Comparison of ENCODE assay signal across 17 mouse cellular contexts in the genomic region with DNA sequence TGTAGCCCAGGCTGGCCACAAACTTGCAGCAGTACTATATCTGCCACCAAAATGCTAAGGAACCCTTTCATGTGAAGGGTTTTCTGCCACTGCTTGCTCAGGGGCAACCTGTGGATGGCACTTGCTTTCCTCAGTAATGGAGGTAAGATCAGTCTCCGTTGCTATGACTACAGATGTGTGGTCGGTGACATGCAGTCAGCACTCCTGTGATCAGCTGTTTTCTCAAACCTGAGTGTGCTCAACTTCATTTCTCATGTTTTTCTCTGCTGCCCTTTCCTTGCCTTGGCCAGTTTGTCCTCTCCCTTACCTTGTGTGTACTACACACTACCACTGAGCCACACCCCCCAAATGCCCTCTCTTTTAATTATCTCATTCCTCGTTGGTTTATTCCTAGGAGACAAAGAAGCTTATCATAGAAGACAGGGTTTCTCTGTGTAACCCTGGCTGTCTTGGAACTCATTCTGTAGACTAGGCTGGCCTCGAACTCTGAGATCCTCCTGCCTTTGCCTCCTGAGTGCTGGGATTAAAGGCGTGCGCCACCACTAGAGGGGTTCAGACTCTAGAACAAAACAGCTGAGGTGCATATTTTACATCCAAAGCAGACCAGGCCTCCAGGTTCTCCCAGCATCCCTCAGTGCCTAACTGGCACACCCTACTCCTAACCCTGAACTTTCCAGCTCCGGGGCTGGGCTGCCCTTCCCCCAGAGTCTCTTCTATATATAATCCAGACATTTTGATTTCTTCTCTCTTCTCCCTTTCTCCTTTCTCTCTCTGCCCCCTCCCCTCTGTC.
"Had no signal": no experiment of that assay in that cellular context is flagged by ENCODE, and none has a peak within 500 bp of the region (broad histone marks: within the 10 kb centered on the region; RNA-seq: fewer than 3 reads in every experiment).

No protein-coding gene starts in this region.

- H3K9me3 ChIP-seq: limb, embryonic 12.5 days; liver, embryonic 15.5 days; midbrain, embryonic 13.5 days; neural tube, embryonic 15.5 days had no signal

- H3K27me3 ChIP-seq: limb, embryonic 12.5 days; neural tube, embryonic 15.5 days had no signal

- H3K4me2 ChIP-seq: limb, embryonic 12.5 days; liver, embryonic 15.5 days; midbrain, embryonic 13.5 days; neural tube, embryonic 15.5 days had no signal

- H3K9ac ChIP-seq: limb, embryonic 12.5 days; liver, embryonic 15.5 days; midbrain, embryonic 13.5 days; neural tube, embryonic 15.5 days had no signal

- H3K27ac ChIP-seq: limb, embryonic 12.5 days; liver, embryonic 15.5 days; macrophage; midbrain, embryonic 13.5 days; neural tube, embryonic 15.5 days; stomach, postnatal 0 days had no signal

- ATAC-seq: midbrain, embryonic 13.5 days had no signal

- H3K4me3 ChIP-seq: limb, embryonic 12.5 days; liver, embryonic 15.5 days; megakaryocyte, embryonic 14.5 days; midbrain, embryonic 13.5 days; neural tube, embryonic 15.5 days had no signal

- DNase-seq: kidney, adult 18-20 months; kidney, postnatal 14 days; layer of hippocampus, adult 9-11 months; layer of hippocampus, postnatal 36 days; liver; lung, adult 2 months; lung, postnatal 10 days; right cerebral cortex, adult 18-20 months; right cerebral cortex, postnatal 25 days; thymus, postnatal 4 days had no signal

- H3K4me1 ChIP-seq: midbrain, embryonic 13.5 days; neural tube, embryonic 15.5 days had no signal
